Mouse (Mus musculus): ENCODE results near the gene Polr2j. TPM values are rescaled to one million over a fixed set of nuclear protein-coding genes. Genes with fewer than 3 reads are reported as not detected.
"Not testable (repeated sequence)": the region's sequence is repeated elsewhere in the genome, so short reads cannot be mapped to it uniquely, and the experiment has no call there.

Polr2j gene
- polyA plus RNA-seq, 1 experiment from 2014 or later: 269 TPM

GRCm38 (mm10) chr5:136094249-136095010, 22.0 kb upstream of the Polr2j start:
- no peaks in the 10 kb centered on the region for H3K9me3 ChIP-seq (ENCODE audit: control insufficient read depth, low read length)
- H3K27ac ChIP-seq (ENCODE audit: low read depth): no peak overlapping the region
- WGBS: 69% methylated on average over 8 of the region's 8 CpGs
- no peaks in the 10 kb centered on the region for H3K4me1 ChIP-seq (replicated peaks; ENCODE audit: control insufficient read depth, insufficient read depth, low read length)
- no peak for DNase-seq (ENCODE audit: low spot score)
- H3K36me3 ChIP-seq (ENCODE audit: control insufficient read depth, insufficient read depth, low read length): peaks cover 8% of the 10 kb centered on the region; the same call in 1 of the 2 replicates
- ATAC-seq (replicated peaks; ENCODE audit: low FRiP score, low TSS enrichment, low read depth): no peak
- no peak overlapping the region for H3K4me2 ChIP-seq (ENCODE audit: low read length)
- H3K9ac ChIP-seq (ENCODE audit: low read length): no peak overlapping the region
- H3K4me3 ChIP-seq (ENCODE audit: low read depth, low read length): no peak overlapping the region
- no peaks in the 10 kb centered on the region for H3K27me3 ChIP-seq (replicated peaks; ENCODE audit: control insufficient read depth, insufficient read depth, low read length)

- WGBS: 73% methylated on average over 7 of the region's 7 CpGs
Measured at GRCm38 (mm10) chr5:136095089-136095488, 21.3 kb upstream of the Polr2j start.

GRCm38 (mm10) chr5:136098536-136098935, 17.9 kb upstream of the Polr2j start:
- no peak overlapping the region for H3K27ac ChIP-seq (ENCODE audit: low read depth)
- H3K4me3 ChIP-seq (ENCODE audit: low read depth, low read length): no peak overlapping the region

More at GRCm38 (mm10) chr5:136095089-136095488, 21.3 kb upstream of the Polr2j start:
- Histone ChIP-seq H3K27me3 (replicated peaks; ENCODE audit: control insufficient read depth, insufficient read depth, low read length) (no peaks in the 10 kb centered on the region), H3K9ac (ENCODE audit: low read length) (no peak overlapping the region), H3K4me1 (replicated peaks; ENCODE audit: control insufficient read depth, insufficient read depth, low read length) (no peaks in the 10 kb centered on the region), H3K36me3 (ENCODE audit: control insufficient read depth, insufficient read depth, low read length) (peaks cover 8% of the 10 kb centered on the region; the same call in 1 of the 2 replicates), H3K4me2 (ENCODE audit: low read length) (no peak overlapping the region), H3K9me3 (ENCODE audit: control insufficient read depth, low read length) (no peaks in the 10 kb centered on the region), H3K27ac (ENCODE audit: low read depth) (no peak overlapping the region), H3K4me3 (ENCODE audit: low read depth, low read length) (no peak overlapping the region)
- no peak for DNase-seq (ENCODE audit: low spot score)
- no peak for ATAC-seq (replicated peaks; ENCODE audit: low FRiP score, low TSS enrichment, low read depth)

GRCm38 (mm10) chr5:136102099-136102820, 14.2 kb upstream of the Polr2j start:
- Histone ChIP-seq H3K27ac (ENCODE audit: low read depth) (no peak overlapping the region), H3K36me3 (ENCODE audit: control insufficient read depth, insufficient read depth, low read length) (no peaks in the 10 kb centered on the region), H3K9ac (ENCODE audit: low read length) (0 out of 2 replicates have a peak overlapping the region, but pooled peaks have one; percentile 16), H3K4me3 (ENCODE audit: low read depth, low read length) (peak overlapping the region; percentile 25), H3K4me2 (ENCODE audit: low read length) (peak overlapping the region; percentile 50), H3K9me3 (ENCODE audit: control insufficient read depth, low read length) (peaks cover 4% of the 10 kb centered on the region; the same call in 1 of the 2 replicates), H3K4me1 (replicated peaks; ENCODE audit: control insufficient read depth, insufficient read depth, low read length) (peaks cover 6% of the 10 kb centered on the region), H3K27me3 (replicated peaks; ENCODE audit: control insufficient read depth, insufficient read depth, low read length) (no peaks in the 10 kb centered on the region)
- WGBS: 9% methylated on average over 41 of the region's 41 CpGs
- peak; percentile 88 for ATAC-seq (replicated peaks; ENCODE audit: low FRiP score, low TSS enrichment, low read depth)
- DNase-seq (ENCODE audit: low spot score): peak; percentile 85

More at GRCm38 (mm10) chr5:136098536-136098935, 17.9 kb upstream of the Polr2j start:
- Histone ChIP-seq H3K9me3 (ENCODE audit: control insufficient read depth, low read length) (no peaks in the 10 kb centered on the region), H3K27me3 (replicated peaks; ENCODE audit: control insufficient read depth, insufficient read depth, low read length) (no peaks in the 10 kb centered on the region), H3K9ac (ENCODE audit: low read length) (no peak overlapping the region), H3K4me2 (ENCODE audit: low read length) (no peak overlapping the region), H3K4me1 (replicated peaks; ENCODE audit: control insufficient read depth, insufficient read depth, low read length) (peaks cover 6% of the 10 kb centered on the region), H3K36me3 (ENCODE audit: control insufficient read depth, insufficient read depth, low read length) (no peaks in the 10 kb centered on the region)
- DNase-seq (ENCODE audit: low spot score) (no peak), ATAC-seq (replicated peaks; ENCODE audit: low FRiP score, low TSS enrichment, low read depth) (no peak)
- WGBS: 87% methylated on average over 10 of the region's 10 CpGs

GRCm38 (mm10) chr5:136104511-136104910, 11.9 kb upstream of the Polr2j start:
- no peak overlapping the region for H3K4me3 ChIP-seq (ENCODE audit: low read depth, low read length)
- peaks cover 6% of the 10 kb centered on the region for H3K4me1 ChIP-seq (replicated peaks; ENCODE audit: control insufficient read depth, insufficient read depth, low read length)
- no peak for DNase-seq (ENCODE audit: low spot score)
- no peaks in the 10 kb centered on the region for H3K27me3 ChIP-seq (replicated peaks; ENCODE audit: control insufficient read depth, insufficient read depth, low read length)
- peaks cover 4% of the 10 kb centered on the region; the same call in 1 of the 2 replicates for H3K9me3 ChIP-seq (ENCODE audit: control insufficient read depth, low read length)
- no peak for ATAC-seq (replicated peaks; ENCODE audit: low FRiP score, low TSS enrichment, low read depth)
- no peak overlapping the region for H3K27ac ChIP-seq (ENCODE audit: low read depth)
- H3K4me2 ChIP-seq (ENCODE audit: low read length): no peak overlapping the region
- 78% methylated on average over 5 of the region's 5 CpGs for WGBS
- H3K36me3 ChIP-seq (ENCODE audit: control insufficient read depth, insufficient read depth, low read length): no peaks in the 10 kb centered on the region
- H3K9ac ChIP-seq (ENCODE audit: low read length): no peak overlapping the region

- H3K4me3 ChIP-seq (ENCODE audit: low read depth, low read length): no peak overlapping the region
- ATAC-seq (replicated peaks; ENCODE audit: low FRiP score, low TSS enrichment, low read depth) (no peak), DNase-seq (ENCODE audit: low spot score) (no peak)
- H3K4me1 ChIP-seq (replicated peaks; ENCODE audit: control insufficient read depth, insufficient read depth, low read length): no peaks in the 10 kb centered on the region
- 64% methylated on average over 2 of the region's 2 CpGs for WGBS
- no peaks in the 10 kb centered on the region for H3K36me3 ChIP-seq (ENCODE audit: control insufficient read depth, insufficient read depth, low read length)
- H3K9ac ChIP-seq (ENCODE audit: low read length): no peak overlapping the region
- no peaks in the 10 kb centered on the region for H3K27me3 ChIP-seq (replicated peaks; ENCODE audit: control insufficient read depth, insufficient read depth, low read length)
- H3K9me3 ChIP-seq (ENCODE audit: control insufficient read depth, low read length): peaks cover 4% of the 10 kb centered on the region; the same call in 1 of the 2 replicates
- no peak overlapping the region for H3K27ac ChIP-seq (ENCODE audit: low read depth)
- no peak overlapping the region for H3K4me2 ChIP-seq (ENCODE audit: low read length)
Measured at GRCm38 (mm10) chr5:136108486-136108885, 7.9 kb upstream of the Polr2j start.

- ATAC-seq (replicated peaks; ENCODE audit: low FRiP score, low TSS enrichment, low read depth) (no peak), DNase-seq (ENCODE audit: low spot score) (no peak)
- H3K9me3 ChIP-seq (ENCODE audit: control insufficient read depth, low read length): peaks cover 4% of the 10 kb centered on the region; the same call in 1 of the 2 replicates
- no peak overlapping the region for H3K27ac ChIP-seq (ENCODE audit: low read depth)
- no peak overlapping the region for H3K4me3 ChIP-seq (ENCODE audit: low read depth, low read length)
- no peaks in the 10 kb centered on the region for H3K36me3 ChIP-seq (ENCODE audit: control insufficient read depth, insufficient read depth, low read length)
- H3K27me3 ChIP-seq (replicated peaks; ENCODE audit: control insufficient read depth, insufficient read depth, low read length): no peaks in the 10 kb centered on the region
- 69% methylated on average over 3 of the region's 3 CpGs for WGBS
- H3K4me1 ChIP-seq (replicated peaks; ENCODE audit: control insufficient read depth, insufficient read depth, low read length): no peaks in the 10 kb centered on the region
- H3K4me2 ChIP-seq (ENCODE audit: low read length): no peak overlapping the region
- no peak overlapping the region for H3K9ac ChIP-seq (ENCODE audit: low read length)
Measured at GRCm38 (mm10) chr5:136109042-136109441, 7.4 kb upstream of the Polr2j start.

- H3K27me3 ChIP-seq (replicated peaks; ENCODE audit: control insufficient read depth, insufficient read depth, low read length); DNase-seq (ENCODE audit: low spot score); H3K9me3 ChIP-seq (ENCODE audit: control insufficient read depth, low read length); H3K9ac ChIP-seq (ENCODE audit: low read length); H3K36me3 ChIP-seq (ENCODE audit: control insufficient read depth, insufficient read depth, low read length); H3K27ac ChIP-seq (ENCODE audit: low read depth); H3K4me2 ChIP-seq (ENCODE audit: low read length); ATAC-seq (replicated peaks; ENCODE audit: low FRiP score, low TSS enrichment, low read depth); H3K4me3 ChIP-seq (ENCODE audit: low read depth, low read length): not testable (repeated sequence)
- WGBS: 50% methylated on average over 4 of the region's 4 CpGs
- H3K4me1 ChIP-seq (replicated peaks; ENCODE audit: control insufficient read depth, insufficient read depth, low read length): peaks cover 15% of the 10 kb centered on the region
Measured at GRCm38 (mm10) chr5:136113546-136113945, 2.9 kb upstream of the Polr2j start.

Measured in intestine, embryonic 14.5 days (tissue).